Mouse (Mus musculus) right cerebral cortex, postnatal 36 days (tissue): Measurements from ENCODE around the gene Dennd2d.

Experiments used
- DNase-seq, 2 experiments: peaks; one replicate each; pipeline ENCODE4 v3.0.0; 2022; ENCODE audit warnings: low spot score in 2 of 2, mixed read lengths in 1 of 2

Gene Dennd2d

DNA sequence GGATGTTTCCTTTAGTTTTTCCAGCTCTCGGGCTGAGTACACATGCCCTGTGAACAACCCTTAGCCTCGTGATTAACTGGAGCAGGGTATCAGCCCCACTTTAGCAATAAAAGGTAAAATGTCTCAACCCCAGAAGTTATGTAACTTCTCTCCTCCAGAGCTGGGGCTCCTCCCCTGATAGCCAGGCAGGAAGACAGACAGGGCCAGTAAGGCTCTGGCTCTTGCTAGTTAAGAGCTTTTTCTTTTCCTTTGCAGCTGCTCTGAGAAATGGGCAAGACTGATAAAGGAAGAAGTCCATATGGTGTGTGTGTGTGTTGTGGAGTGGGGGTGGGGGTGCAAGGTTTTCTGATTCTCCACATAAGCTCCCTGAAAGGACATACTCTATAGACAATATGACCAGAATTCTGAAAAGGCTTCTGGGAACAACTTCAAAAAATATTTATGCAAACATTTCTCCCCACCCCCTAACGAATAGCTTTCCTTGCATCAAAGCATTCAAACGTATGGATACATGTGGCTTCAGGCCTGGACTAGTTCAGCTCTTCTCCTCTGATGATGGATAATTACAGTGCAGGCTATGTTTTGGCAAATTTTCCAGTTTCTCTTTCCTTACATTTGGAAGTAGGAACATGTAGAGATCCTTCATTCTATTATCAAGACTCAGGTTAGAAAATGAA, 14.0 kb downstream of the Dennd2d start:
- DNase-seq = peak; percentile 7 to 26

DNA sequence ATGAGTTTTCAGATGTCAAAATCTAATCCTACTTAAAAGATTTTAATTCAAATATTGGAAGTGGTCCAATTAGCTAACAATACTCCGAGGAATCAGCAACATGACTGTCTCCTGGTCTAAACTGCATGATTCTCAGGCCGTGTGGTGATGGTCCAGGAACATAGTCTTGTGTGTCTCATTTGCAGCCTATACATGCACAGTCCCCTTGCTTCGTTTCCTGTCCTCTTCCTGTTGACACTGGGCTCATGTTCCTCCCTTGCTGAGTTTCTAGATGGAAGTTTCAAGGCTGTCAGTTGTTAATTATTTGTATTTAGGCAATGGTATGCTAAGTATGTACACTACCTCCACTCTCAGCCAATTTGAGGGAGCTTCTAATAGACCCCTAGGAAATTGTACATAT, 14.8 kb downstream of the Dennd2d start:
- no peak for DNase-seq

DNA sequence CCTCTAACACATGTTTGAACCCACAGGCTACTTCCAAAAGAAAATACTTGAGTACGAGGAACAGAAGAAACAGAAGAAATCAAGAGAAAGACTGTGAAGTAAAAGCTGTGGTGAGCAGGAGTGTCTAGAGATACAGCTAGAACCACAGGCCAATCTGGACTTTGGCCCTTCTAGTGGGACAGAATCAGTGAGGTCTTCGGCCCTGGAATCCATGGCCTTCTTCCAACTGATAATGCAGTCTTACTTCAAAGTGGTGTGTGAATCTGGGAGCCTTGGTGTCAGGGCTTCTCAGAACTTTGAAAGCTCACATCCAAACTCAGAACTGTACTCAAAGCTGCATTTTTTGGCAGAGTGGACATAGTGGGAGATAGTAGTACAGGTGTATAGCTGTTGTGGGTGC, 18.3 kb downstream of the Dennd2d start:
- DNase-seq = no peak

DNA sequence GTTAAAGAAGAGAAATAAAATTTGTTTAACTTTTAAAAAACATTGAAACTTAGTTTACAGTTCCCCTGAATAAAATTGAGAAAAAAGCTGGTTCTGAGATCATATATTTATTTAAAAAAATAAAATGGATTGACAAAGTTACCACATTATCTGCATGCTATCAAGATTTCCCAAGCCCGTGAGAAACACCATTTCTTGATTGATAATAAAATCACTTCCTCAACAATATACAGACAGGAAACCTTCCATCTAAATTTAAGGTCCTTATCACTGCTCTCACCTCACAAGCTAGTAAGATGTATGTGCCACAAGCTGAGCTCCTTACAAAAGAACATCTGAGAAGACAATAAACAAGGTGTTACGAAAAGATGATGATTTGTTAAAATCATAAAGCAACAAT, 20.7 kb downstream of the Dennd2d start:
- no peak for DNase-seq

DNA sequence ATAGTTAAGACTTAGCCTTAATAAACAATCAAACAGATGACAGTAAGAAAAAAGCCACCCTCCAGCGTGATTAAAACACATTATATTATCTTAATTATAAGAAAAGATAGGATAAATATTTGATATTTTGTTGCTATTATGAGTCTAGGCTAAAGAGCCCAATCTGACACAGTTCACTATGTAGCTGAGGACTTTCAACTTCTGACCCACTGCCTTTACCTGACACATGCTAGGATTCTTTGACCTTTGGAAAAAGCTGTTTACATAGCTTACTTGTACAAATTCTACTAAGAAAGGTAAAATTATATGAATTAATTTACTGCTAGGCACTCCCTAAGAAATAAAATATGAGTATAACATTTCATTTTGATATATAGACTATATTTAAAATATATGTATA, 28.5 kb downstream of the Dennd2d start:
- no peak for DNase-seq

DNA sequence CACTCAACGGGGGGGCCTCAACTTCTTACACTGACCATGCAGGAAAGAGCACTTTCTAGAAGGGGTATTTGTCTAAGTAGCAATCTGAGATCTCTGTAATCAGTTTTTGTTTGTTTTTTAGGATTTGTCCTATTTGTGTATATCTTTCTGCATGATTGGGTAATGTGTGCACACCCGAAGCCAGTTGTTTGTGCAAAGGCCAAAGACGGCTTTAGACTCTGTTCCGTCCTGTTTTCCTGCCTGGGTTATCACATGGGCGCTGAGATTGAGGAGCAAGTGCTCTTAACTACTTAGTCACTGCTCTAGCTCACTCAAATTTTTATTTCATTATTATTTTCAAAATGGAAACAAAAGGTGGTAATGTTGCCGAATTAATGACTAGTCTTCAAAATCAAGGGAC, 32.8 kb downstream of the Dennd2d start:
- no peak for DNase-seq

DNA sequence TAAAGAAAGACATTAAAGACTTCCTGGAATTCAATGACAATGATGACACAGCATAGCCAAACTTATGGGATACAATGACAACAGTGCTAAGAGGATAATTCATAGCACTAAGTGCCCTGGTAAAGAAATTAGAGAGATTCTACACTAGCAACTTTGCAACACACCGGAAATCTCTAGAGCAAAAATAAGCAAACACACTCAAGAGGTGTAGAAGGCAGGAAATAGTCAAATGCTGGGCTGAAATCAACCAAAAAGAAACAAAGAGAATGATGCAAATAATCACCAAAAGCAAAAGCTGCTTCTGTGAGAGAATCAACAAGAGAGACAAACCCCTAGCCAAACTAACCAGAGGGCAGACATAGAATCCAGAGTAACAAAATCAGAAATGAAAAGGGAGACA, 40.5 kb downstream of the Dennd2d start:
- DNase-seq = no peak

DNA sequence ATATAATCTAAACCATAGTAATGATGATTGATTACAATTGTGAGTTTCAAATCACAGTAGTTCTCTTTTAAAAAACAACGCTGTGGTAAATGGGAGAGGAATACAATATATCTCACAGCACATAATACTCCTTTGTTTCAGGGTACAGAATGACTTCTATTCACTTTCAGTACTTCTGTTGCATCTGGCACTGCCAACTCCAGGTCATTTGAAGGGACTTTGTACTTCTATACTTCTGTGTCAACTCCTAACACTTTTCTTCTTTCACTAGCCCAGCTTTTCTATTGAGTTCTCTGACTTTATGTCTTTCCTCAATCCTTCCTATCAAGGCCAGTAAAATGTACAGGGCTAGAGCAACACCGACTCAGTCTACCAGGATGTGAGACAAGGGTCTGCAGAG, 44.2 kb downstream of the Dennd2d start:
- DNase-seq = no peak

DNA sequence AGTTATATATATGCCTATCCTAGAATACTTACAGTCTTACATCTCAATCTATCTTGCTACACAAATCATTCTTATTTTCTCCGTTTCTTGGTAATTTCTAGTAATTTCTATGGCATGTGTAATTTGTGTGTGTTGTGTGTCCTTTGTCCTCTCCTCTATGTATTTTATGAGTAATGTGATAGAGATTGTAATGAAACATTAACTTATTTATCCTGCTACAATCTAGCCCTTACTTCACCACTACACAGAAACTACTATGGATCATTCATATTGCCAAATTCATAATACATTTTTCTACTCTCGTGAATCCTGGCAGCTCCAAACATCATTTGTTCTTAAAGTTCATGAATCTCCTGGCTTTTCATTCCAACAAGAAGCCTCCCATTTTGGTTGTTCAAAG, 45.8 kb downstream of the Dennd2d start:
- no peak for DNase-seq

DNA sequence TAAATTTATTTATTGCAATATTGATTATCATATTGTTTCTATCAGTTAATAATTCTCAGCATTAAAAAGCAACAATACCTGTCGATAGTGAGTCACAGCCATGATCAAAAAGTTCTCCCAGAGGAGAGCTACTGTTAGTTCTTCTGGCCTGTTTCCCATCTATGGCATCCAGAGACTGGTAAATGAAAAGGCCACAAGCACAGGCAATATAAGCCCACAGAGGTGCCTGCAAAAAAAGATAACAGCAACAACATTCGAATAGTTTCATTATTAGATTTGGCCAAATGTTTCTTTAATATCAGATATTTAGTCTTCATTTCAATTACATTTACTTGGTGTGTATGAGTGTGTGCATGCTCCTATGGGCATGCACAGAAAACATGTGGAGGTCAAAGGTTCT, 51.1 kb downstream of the Dennd2d start:
- no peak for DNase-seq

DNA sequence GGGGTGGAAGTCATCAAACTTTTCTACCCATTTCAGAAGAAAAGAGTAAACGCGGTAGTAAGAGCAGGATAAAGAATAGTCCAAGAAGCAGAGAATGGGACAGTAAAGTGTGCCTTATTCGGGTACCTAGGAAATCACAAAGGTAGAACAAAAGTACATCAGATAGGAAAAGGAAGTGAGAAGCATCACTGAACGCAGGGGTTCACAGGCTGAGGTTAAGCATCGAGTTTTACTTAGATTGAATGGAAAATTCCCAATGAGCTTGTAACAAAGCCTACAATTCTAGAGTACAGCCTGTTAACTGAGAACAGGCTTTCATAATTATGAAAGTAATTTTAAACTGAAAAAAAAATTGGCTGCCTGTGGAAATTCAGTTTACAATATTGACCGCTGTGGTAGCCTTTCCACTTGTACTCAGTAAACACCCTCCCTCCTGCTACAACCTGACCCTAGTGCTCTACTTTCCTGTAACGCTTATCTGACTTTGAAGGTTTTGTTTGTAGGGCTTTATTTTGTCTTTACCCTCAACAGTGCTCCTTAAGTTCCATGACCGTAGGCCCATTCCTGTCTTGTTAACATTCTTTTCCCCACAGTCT, 62.6 kb downstream of the Dennd2d start:
- no peak for DNase-seq

DNA sequence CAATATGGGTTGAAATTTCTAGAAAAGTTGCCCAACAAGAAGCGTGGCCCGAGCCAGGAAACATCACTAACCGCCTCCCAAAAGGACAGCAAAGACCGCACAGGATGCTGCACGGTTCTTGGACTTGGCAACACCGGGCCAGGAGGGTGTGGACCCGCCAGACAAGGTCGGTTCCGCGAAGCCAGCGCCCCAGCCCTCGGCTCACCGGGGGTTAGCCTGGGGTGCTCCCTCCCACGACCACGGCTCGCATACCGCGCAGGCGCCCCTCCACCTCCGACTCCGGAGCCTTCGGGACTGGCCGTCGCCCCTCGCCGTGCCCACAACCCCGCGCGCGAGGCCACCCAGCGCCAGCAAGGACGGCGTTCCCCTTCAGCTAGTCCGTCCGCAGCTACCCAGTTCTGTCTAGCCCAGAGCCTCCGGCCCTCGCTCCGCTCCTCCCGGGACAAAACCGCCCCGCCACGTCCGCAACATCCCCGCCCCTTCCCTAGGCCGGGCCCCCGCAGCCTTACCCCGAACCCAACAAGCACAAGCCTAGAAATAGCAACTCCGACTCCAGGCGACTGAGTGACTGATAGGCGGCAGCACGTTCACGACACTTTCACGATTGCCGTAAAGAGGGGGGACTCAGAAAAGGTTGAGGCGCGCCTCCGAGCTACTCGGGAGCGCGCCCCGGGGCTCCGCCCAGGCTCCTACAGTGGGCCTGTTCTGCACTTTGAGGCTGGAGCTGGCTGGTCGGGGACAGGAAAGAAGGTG, 65.1 kb downstream of the Dennd2d start, which contains the start of the genes Dram2 and Cept1:
Gene Dram2, plus strand, starts transcription at position 628 of the 753 bp plus-strand sequence.
Gene Cept1, minus strand, starts transcription at position 632 of the 753 bp plus-strand sequence.
- DNase-seq = peak; percentile 91 to 94

DNA sequence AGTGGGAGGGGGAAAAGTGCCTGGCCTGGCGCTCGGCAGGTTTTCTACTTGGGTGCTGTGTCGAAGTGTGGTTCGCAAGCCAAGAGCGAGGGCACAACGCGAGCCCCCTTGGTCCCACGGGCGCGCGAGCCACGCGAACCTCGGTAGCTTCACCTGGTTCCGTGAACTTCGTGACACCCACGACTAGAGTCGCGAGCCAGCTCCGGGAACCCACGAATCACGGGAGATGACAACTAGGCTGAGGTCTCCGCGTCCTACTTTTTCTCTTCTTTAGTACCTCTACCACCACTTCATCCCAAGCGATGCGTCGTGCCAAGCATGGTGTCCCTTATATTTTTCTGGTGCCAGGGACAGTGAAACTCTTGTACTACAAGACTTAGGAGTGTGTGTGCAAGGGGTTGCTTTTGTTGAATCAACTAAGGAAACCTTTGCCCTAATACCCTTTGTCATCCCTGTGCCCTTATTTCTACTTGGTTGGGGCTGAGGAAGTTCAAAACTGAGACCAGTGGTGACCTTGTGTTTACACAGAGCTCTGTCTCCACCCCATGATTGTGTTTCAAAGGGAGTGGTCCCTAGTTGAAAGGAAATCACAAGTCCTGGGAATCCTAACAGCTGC, 65.8 kb downstream of the Dennd2d start:
- no peak for DNase-seq

DNA sequence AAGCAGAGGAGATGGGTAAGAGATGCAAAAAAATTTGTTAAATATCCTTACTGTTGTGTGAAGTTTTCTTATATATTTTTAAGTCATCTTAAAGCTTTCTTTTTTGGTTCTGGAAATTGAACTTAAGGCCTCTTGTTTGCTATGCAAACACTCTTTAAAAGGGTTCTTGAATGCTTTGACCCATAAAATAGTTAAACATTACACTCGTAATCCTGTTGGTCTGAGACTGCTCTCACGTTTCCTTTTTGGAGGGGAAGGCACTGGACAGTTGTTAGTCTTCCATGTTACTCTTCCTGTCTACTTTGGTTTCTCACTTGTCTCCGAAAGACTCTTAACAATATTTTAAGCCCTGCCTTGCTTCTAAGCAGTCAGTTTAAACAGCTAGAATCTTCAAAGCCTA, 66.8 kb downstream of the Dennd2d start:
- no peak for DNase-seq
